ENCODE assay signal across 8 mouse cellular contexts in the genomic region with DNA sequence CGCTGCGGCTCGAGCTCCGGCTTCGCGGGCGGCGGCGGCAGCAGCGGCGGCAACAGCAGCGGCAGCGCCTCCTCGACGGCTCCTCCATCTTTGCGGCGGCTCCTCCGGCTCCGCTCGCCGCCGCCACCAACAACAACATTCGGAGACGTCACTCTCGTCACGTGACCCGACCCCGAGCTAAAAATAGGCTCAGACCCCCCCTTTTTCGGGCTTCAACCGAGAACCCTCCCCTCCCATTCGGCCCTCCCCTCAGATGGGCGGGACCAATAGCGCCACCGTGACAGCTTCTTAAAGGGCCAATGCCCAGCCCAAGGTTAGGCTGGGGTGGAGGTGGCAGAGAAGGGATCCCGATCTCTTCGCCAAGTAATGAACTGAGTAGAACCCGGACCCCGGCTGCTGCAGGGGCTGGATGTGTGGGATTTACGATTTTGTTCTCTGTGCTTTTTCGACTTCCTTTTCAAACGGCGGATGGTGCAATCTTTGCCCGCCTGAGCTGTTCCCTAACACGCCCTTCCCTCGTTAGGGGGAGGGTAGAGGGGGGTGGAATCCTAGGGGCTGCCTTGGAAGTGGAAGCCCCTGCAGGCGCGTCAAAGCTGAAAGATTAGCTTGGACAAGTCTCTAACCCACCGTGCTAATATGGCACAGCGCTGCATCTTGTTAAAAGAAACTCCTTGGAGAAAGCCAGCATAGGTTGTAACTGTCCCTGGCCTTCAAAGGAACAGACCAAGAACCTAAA. TPM values are rescaled to one million over a fixed set of nuclear protein-coding genes. Genes with fewer than 3 reads are reported as not detected.
DNase-seq lines count a peak whose midpoint lies in the region; ATAC-seq and TF ChIP-seq lines count a peak whose summit lies in the region.

A gene (minus strand): TSS at position 161 of the 736 bp plus-strand sequence.

- TF ChIP-seq CTCF in E14TG2a.4 (conservative IDR thresholded peaks at IDR 0.05; ENCODE audit: low read length): no peak; the same call in 1 of the 2 replicates
- no peak; the same call in 1 of the 2 replicates for TF ChIP-seq CTCF in heart, postnatal 0 days (IDR thresholded peaks at IDR 0.05; ENCODE audit: low read depth)
- no peak for TF ChIP-seq CTCF in testis, adult 2 months (IDR thresholded peaks at IDR 0.05; ENCODE audit: control insufficient read depth, insufficient read depth, insufficient replicate concordance, low read depth, low read length)

- WGBS in forebrain, embryonic 12.5 days: under 1% methylated on average over 49 of the region's 49 CpGs
- WGBS in heart, postnatal 0 days: under 1% methylated on average over 39 of the region's 49 CpGs
- WGBS in liver, embryonic 16.5 days (ENCODE audit: insufficient replicate concordance): under 1% methylated on average over 34 of the region's 49 CpGs
- under 1% methylated on average over 48 of the region's 49 CpGs for WGBS in neural tube, embryonic 13.5 days

- TF ChIP-seq EP300 in heart, postnatal 0 days (IDR thresholded peaks at IDR 0.05; ENCODE audit: low read depth): peak; percentile 82; the same call in 1 of the 2 replicates

- no peaks in the 10 kb centered on the region for H3K36me3 ChIP-seq in E14TG2a.4 (ENCODE audit: insufficient read depth, low read length)
- H3K36me3 ChIP-seq in forebrain, embryonic 12.5 days (replicated peaks): no peaks in the 10 kb centered on the region
- no peaks in the 10 kb centered on the region for H3K36me3 ChIP-seq in heart, postnatal 0 days (replicated peaks; ENCODE audit: control insufficient read depth, insufficient read depth, low read length)
- no peaks in the 10 kb centered on the region for H3K36me3 ChIP-seq in liver, embryonic 16.5 days (ENCODE audit: control insufficient read depth, insufficient read depth)
- H3K36me3 ChIP-seq in neural tube, embryonic 13.5 days: no peaks in the 10 kb centered on the region
- no peaks in the 10 kb centered on the region for H3K36me3 ChIP-seq in testis, adult 2 months (ENCODE audit: control insufficient read depth, insufficient read depth, low read length)

- peak within 1 kb of the TSS; percentile 86 for H3K4me3 ChIP-seq in E14TG2a.4 (replicated peaks; ENCODE audit: low read length)
- peak within 1 kb of the TSS; percentile 91 for H3K4me3 ChIP-seq in forebrain, embryonic 12.5 days (replicated peaks)
- H3K4me3 ChIP-seq in heart, postnatal 0 days (ENCODE audit: low read depth, low read length): peak within 1 kb of the TSS; percentile 89
- H3K4me3 ChIP-seq in liver, embryonic 16.5 days (ENCODE audit: low read depth, low read length): peak within 1 kb of the TSS; percentile 79
- peak within 1 kb of the TSS; percentile 81 for H3K4me3 ChIP-seq in neural tube, embryonic 13.5 days
- H3K4me3 ChIP-seq in testis, adult 2 months (ENCODE audit: control insufficient read depth, low read depth, low read length): peak within 1 kb of the TSS; percentile 83

- DNase-seq in c-Kit-positive CD71-positive TER-119-positive erythroid progenitor cells, embryonic 14.5 days (ENCODE audit: low spot score): peak; percentile 98
- peak; percentile 98 for DNase-seq in heart, postnatal 0 days (ENCODE audit: low spot score)
- peak; percentile 98 for DNase-seq in kidney, postnatal 4 days

- peak within 1 kb of the TSS; percentile 94 for H3K27ac ChIP-seq in forebrain, embryonic 12.5 days
- H3K27ac ChIP-seq in heart, postnatal 0 days (ENCODE audit: low read depth): peak within 1 kb of the TSS; percentile 85
- peak within 1 kb of the TSS; percentile 77 for H3K27ac ChIP-seq in liver, embryonic 16.5 days (ENCODE audit: low read length)
- H3K27ac ChIP-seq in neural tube, embryonic 13.5 days (replicated peaks): peak within 1 kb of the TSS; percentile 95
- H3K27ac ChIP-seq in testis, adult 2 months (ENCODE audit: control insufficient read depth, insufficient read depth, low read depth, low read length): peak within 1 kb of the TSS; percentile 65

- no peaks in the 10 kb centered on the region for H3K9me3 ChIP-seq in E14TG2a.4 (ENCODE audit: low read length)
- H3K9me3 ChIP-seq in forebrain, embryonic 12.5 days: no peaks in the 10 kb centered on the region
- no peaks in the 10 kb centered on the region for H3K9me3 ChIP-seq in heart, postnatal 0 days (replicated peaks; ENCODE audit: control insufficient read depth, low read length)
- no peaks in the 10 kb centered on the region for H3K9me3 ChIP-seq in liver, embryonic 16.5 days (replicated peaks; ENCODE audit: control insufficient read depth, low read length)
- H3K9me3 ChIP-seq in neural tube, embryonic 13.5 days: no peaks in the 10 kb centered on the region

- H3K9ac ChIP-seq in forebrain, embryonic 12.5 days: peak within 1 kb of the TSS; percentile 91
- peak within 1 kb of the TSS; percentile 93 for H3K9ac ChIP-seq in heart, postnatal 0 days (replicated peaks; ENCODE audit: low read depth, low read length)
- peak within 1 kb of the TSS; percentile 82 for H3K9ac ChIP-seq in liver, embryonic 16.5 days (ENCODE audit: low read depth, low read length)
- H3K9ac ChIP-seq in neural tube, embryonic 13.5 days: peak within 1 kb of the TSS; percentile 97

- peak; percentile 85 for ATAC-seq in forebrain, embryonic 12.5 days (ENCODE audit: low FRiP score)
- ATAC-seq in heart, postnatal 0 days (ENCODE audit: insufficient read depth, low read depth): peak; percentile 92
- peak; percentile 96 for ATAC-seq in liver, embryonic 16.5 days (ENCODE audit: low read depth)
- peak; percentile 88 for ATAC-seq in neural tube, embryonic 13.5 days (ENCODE audit: low read depth)

- peaks cover 33% of the 10 kb centered on the region for H3K27me3 ChIP-seq in E14TG2a.4 (ENCODE audit: insufficient read depth, low read length)
- H3K27me3 ChIP-seq in forebrain, embryonic 12.5 days: peaks cover 13% of the 10 kb centered on the region; the same call in 1 of the 2 replicates
- no peaks in the 10 kb centered on the region for H3K27me3 ChIP-seq in heart, postnatal 0 days (ENCODE audit: control insufficient read depth, insufficient read depth, low read length)
- peaks cover 28% of the 10 kb centered on the region for H3K27me3 ChIP-seq in liver, embryonic 16.5 days (ENCODE audit: control insufficient read depth, insufficient read depth, low read depth, low read length)
- H3K27me3 ChIP-seq in neural tube, embryonic 13.5 days: no peaks in the 10 kb centered on the region
- no peaks in the 10 kb centered on the region for H3K27me3 ChIP-seq in testis, adult 2 months (ENCODE audit: control insufficient read depth, insufficient read depth, low read length)

- H3K4me1 ChIP-seq in E14TG2a.4 (replicated peaks; ENCODE audit: low read depth, low read length): peaks cover 52% of the 10 kb centered on the region
- H3K4me1 ChIP-seq in forebrain, embryonic 12.5 days: peaks cover 47% of the 10 kb centered on the region
- H3K4me1 ChIP-seq in heart, postnatal 0 days (ENCODE audit: control insufficient read depth, insufficient read depth): peaks cover 23% of the 10 kb centered on the region
- peaks cover 19% of the 10 kb centered on the region for H3K4me1 ChIP-seq in liver, embryonic 16.5 days (ENCODE audit: control insufficient read depth, low read depth, low read length)
- H3K4me1 ChIP-seq in neural tube, embryonic 13.5 days (replicated peaks): peaks cover 47% of the 10 kb centered on the region
- H3K4me1 ChIP-seq in testis, adult 2 months (ENCODE audit: control insufficient read depth, insufficient read depth, low read length): peaks cover 10% of the 10 kb centered on the region

- peak within 1 kb of the TSS; percentile 84 for H3K4me2 ChIP-seq in forebrain, embryonic 12.5 days
- peak within 1 kb of the TSS; percentile 79 for H3K4me2 ChIP-seq in heart, postnatal 0 days (ENCODE audit: low read depth, low read length)
- H3K4me2 ChIP-seq in liver, embryonic 16.5 days (ENCODE audit: low read depth, low read length): peak within 1 kb of the TSS; percentile 89
- peak within 1 kb of the TSS; percentile 90 for H3K4me2 ChIP-seq in neural tube, embryonic 13.5 days

- peak; percentile 45 for TF ChIP-seq POLR2A in testis, adult 2 months (IDR thresholded peaks at IDR 0.05; ENCODE audit: control insufficient read depth, low read depth, low read length)

RNA-seq across cellular contexts. Expression of the gene that starts here (rescaled TPM):
- polyA plus RNA-seq in forebrain, embryonic 12.5 days (2016; fragmentation: Nextera tagmentation; extraction: Ambion mirVana): 68.8 and 70.6 TPM in 2 replicates
- 194 and 287 TPM in 2 replicates for total RNA-seq in heart, postnatal 0 days (2014; rRNA removed; ENCODE audit: low replicate concordance)
- 51.4 and 67.2 TPM in 2 replicates for polyA plus RNA-seq in heart, postnatal 0 days (2015; fragmentation: Nextera tagmentation; extraction: Ambion mirVana)
- 16.9 and 20.4 TPM in 2 replicates for polyA plus RNA-seq in liver, embryonic 16.5 days (2015; fragmentation: Nextera tagmentation; extraction: Ambion mirVana)
- polyA plus RNA-seq in neural tube, embryonic 13.5 days (2015; fragmentation: Nextera tagmentation; extraction: Ambion mirVana): 84.4 and 88.7 TPM in 2 replicates
- polyA plus RNA-seq in testis, adult 2 months (2012; rRNA removed): 68.9 and 84.1 TPM in 2 replicates

Comparison
In these comparisons a context has a peak if more than half of its experiments do, and no peak if none do; other contexts are left out.
1. Peak in every context shown above with its lines: DNase-seq, ATAC-seq, H3K4me3 ChIP-seq and H3K27ac ChIP-seq.